Mouse (Mus musculus) urinary bladder, postnatal 4 days (tissue): ENCODE results near the gene Sept14.
"Not testable (repeated sequence)": the region's sequence is repeated elsewhere in the genome, so short reads cannot be mapped to it uniquely, and the experiment has no call there.

Experiments used
- DNase-seq, 2 experiments: peaks; one replicate each; pipeline ENCODE4 v3.0.0; 2021 to 2022; ENCODE audit warnings: low spot score in 2 of 2

Sept14 gene

GRCm38 (mm10) chr5:129708412-129708811, at the start of gene Sept14:
Sept14 (minus strand) TSS chr5:129708512.
- no peak for DNase-seq

GRCm38 (mm10) chr5:129756886-129757285, 48.6 kb upstream of the Sept14 start:
- DNase-seq: no peak

GRCm38 (mm10) chr5:129744050-129744449, 35.7 kb upstream of the Sept14 start:
- DNase-seq: no peak

DNA sequence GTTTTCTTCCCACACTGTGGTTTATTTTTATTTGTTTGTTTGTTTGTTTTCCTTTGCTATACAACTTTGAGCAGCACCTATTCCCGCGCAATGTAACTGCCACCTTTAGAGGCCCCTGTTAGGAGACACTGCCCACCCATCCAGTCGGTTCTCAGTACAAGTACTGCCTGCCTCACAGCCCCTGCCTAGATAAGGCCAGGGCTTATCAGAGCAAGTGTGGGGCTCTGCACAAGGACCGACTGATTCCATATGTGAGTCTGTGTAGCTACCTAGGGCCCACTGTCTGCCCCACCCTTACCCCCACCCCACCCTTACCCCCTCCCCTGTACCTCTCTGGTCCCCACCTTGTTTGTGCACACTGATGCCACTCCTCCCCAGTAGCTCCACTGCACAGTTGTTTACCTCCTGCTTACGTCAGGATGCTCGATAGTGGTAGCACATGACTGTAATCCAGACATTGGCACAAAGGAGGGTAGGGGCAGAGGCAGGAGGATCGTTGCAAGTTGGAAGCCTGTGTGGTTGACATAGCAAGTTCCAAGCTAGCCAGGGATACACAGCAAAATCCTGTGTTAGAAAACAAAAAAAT, 34.7 kb upstream of the Sept14 start:
- no peak for DNase-seq

- no peak for DNase-seq
These were observed 32.7 kb upstream of the Sept14 start for GRCm38 (mm10) chr5:129740976-129741375.

- DNase-seq: no peak
These were observed 22.7 kb upstream of the Sept14 start for GRCm38 (mm10) chr5:129731021-129731420.

DNA sequence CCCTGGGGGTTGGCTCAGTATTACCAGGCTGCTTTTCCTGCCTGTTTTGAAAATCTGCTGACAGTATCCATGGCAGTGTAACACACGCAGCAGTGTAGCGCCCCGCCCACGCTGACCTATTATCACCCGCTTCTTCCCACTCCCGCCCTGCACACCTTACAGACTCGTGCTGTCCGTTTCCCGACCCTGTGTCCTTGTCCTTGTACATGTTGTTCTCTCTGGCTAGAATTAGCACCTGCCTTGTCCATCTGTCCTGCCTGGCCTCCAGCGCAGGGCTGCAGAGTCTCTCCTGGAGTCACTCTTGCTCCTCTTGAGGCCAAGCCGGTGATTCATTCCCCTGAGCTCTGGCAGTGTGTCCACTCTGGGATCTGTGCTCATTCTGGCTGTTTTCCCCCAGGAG, 22.0 kb upstream of the Sept14 start:
- no peak for DNase-seq

DNA sequence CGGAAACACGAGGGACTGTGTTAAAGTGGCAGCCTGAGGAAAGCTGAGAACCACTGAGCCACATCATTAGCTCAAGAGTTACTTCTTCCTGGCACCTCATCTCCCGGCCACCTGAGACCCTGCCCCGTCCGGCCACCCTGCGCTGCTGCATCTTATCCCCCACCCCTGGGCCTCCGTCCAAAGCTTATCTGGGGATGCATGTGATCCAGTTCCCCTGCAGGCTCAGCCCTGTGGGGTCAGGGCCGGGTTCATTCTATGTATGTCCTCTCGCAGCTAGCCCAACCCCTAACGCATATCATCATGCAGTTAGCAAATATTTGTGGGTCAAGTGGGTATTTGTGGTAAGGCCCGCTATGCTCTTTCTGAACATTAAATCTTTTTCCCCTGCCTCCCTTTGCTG, 21.0 kb upstream of the Sept14 start:
- DNase-seq: no peak

DNA sequence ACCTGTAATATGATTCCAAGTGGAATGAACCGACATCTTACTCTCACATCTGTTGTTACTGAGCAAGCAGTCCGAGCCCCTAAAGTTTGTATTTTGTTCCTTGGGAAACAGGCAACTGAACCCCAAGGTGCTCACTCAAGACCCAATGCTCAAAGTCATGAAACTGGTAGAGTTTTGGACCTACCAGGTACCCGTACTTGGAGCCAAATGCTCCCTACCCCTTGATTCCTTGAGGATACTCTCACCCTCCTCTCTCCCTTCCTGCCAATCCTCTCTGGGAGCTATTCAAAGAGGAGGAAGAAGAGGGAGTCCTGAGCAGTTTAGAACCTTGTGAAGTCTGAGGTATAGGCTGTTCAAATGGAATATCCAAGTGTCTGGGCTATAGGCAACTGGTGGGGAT, 18.5 kb upstream of the Sept14 start:
- DNase-seq: no peak

DNA sequence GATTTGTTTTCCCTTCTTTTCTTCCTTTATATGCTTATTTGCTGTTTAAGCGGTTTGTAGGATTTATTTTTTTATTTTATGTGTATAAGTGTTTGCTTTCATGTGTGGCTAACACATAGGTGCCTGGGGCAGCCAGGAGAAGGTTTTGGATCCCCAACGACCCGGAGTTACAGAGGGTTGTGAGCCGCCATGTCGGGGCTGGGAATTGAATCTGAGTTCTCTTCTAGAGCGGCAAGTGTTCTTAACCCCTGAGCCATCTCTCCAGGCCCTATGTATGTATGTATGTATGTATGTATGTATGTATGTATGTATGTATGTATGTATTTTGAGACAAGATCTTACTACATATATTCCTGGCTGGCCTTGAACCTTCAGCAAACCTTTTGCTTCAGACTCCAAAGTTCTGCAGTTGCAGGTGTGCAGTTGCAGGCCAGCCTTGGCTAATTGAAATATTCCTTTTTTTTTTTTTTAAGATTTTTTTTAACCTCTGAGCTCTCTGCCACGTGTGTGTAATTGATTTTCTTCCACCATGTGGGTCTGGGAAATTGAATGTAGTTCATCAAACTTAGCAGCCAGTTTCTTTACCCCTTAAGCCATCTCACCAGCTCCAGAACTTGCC, 17.6 kb upstream of the Sept14 start:
- no peak for DNase-seq

DNA sequence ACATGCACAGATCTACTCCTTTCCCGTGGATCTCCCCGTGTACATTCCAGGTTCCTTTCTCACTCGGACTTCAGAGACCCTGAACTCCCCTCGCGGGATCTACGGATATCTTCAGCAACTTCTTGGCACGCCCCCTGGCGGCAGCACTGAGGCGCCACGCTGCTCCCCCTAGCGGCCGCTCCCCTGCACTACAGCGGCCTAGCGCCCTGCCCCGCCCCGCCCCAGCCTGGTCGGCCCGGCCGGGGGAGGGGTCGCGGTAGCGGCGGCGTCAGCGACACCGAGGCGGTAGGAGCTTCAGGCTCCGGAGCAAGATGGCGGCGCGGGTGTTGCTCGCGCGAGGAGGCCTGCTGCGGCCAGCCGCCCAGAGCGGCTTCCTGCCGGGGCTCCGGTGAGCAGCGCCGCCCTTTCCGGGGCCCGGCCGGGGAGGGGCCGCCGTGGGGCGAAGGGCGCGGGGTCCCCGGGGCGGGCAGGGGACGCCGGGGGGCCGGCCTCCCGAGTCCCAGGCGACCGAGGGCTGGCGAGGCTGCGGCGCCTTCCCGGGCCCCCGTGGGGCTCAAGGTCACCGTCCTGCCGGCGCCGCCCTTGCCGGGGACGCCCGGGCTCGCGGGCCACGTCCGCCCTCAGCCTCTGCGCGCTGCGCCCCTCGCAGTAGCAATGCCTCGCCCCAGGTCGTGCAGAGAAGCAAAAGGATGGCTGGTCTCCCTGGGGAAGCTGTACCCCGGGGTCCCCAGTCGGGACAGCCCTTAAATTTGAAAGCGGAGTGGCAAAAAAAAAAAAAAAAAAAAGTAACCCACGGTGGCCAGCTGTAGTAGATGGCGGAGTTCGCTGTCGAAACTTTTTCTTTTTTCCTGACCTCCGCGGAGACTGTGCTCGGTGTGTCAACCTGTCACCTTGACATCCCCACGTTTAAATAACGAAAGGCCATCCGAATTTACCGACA, 16.8 kb upstream of the Sept14 start, which contains the start of gene Nipsnap2:
Gene Nipsnap2 (plus strand): TSS at position 230 of the 940 bp plus-strand sequence.
- DNase-seq: peak; percentile 88 to 92

GRCm38 (mm10) chr5:129724268-129724667, 16.0 kb upstream of the Sept14 start:
- DNase-seq: no peak

GRCm38 (mm10) chr5:129720176-129720575, 11.9 kb upstream of the Sept14 start:
- no peak for DNase-seq

GRCm38 (mm10) chr5:129717016-129717415, 8.7 kb upstream of the Sept14 start:
- DNase-seq: no peak

- DNase-seq: peak; percentile 87 to 90
These were observed 7.1 kb upstream of the Sept14 start, which contains the start of gene Mrps17 for GRCm38 (mm10) chr5:129715326-129715861. Mrps17 (plus strand) TSS chr5:129715497.

GRCm38 (mm10) chr5:129703368-129703767, 4.9 kb downstream of the Sept14 start:
- no peak for DNase-seq

- DNase-seq: no peak
These were observed 6.6 kb downstream of the Sept14 start for GRCm38 (mm10) chr5:129701706-129702105.

- DNase-seq: no peak
These were observed 7.8 kb downstream of the Sept14 start for GRCm38 (mm10) chr5:129700506-129700905.

GRCm38 (mm10) chr5:129690528-129690927, 17.8 kb downstream of the Sept14 start:
- DNase-seq: no peak

DNA sequence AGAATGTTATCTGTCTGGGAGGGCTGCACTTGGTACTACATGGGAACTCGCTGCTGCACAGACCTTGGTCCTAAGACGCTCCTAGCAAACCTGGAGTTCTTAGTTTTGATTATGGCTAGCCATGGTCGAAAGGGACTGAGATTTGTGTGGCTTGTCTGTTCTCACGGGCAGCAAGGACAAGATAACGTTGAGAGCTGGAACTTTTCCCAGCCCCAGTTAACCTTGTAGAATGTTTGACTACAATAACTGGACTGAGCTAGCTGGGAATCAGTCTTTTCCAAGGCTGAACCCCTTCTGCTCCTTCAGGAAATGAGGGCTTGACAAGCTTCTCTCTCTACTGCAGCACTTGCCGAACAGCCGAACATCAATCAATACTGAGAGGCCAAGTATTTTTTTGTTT, 20.7 kb downstream of the Sept14 start:
- DNase-seq: no peak

- DNase-seq: not testable (repeated sequence)
These were observed 23.2 kb downstream of the Sept14 start for GRCm38 (mm10) chr5:129685141-129685540.

DNA sequence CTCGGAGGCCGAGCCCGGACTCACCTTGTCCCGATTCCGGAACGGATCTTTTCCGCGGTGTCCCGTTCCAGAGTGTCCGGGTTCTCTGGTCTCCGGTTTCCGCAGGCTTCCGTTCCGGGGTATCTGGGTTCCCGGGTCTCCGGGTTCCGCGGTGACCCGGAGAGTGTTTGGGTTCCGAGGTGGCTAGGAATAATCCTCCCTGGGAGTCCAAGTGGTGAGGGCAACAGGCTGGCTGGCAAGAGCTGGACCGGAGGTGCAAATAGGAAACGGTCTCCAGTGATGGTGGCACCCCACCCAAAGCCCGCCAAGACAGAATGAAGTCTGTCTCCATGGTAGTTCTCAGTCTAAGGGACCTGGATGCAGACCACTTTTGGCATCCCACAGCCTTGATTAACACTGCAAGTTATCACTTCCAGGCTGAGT, 38.3 kb downstream of the Sept14 start, which contains the start of gene Zfp11:
Gene Zfp11 (minus strand): TSS at position 64 of the 423 bp plus-strand sequence.
- DNase-seq: peak; percentile 73 to 81
